Mouse (Mus musculus): ENCODE data around the gene Pik3ca. TPM values are rescaled to one million over a fixed set of nuclear protein-coding genes. Genes with fewer than 3 reads are reported as not detected.
A peak's percentile ranks its signal among the peaks of the same experiment; 100 is the strongest.

Pik3ca gene
- 14.5 and 16.2 TPM in 2 replicates for polyA plus RNA-seq (2014; fragmentation: Nextera tagmentation; extraction: Ambion mirVana)

DNA sequence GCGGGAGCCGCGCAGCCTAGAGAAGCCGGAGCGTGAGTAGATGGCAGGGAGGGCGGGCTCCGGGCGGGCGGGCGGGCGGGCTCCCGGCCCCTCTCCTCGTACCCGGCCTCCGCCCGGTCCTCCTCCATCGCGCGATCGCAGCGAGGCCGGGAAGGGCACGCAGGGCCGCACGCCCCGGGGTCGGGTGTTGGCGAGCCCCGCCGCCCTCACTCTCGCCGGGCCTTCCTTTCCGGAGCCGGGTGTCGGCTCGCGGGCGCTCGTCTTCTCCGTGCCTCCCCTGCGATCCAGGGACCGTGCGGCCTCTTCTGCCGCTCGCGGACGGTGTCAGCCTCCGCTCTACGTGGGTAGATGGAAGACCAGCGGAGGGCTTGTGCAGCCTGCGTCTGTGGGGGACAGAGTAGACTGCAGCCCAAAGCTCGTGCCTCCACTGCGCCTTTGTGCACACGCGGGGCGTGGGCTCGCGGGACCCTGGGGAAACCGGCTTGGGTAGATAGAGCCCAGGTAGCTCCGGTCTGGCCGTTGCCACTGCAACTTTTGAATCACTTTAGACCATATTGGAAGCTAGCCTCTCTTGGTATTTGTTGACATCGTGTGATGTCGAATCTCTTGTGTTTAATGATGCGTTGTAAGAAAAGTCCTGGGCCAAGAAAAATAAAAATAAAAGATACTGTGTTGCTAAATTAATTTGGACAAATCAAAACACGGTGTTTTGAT, at the start of gene Pik3ca:
TSS of gene Pik3ca (plus strand) at position 211 of the 714 bp plus-strand sequence.
- Histone ChIP-seq H3K4me2 (replicated peaks; ENCODE audit: low read depth, low read length) (peak within 1 kb of the TSS; percentile 46), H3K27me3 (ENCODE audit: control insufficient read depth, insufficient read depth, low read length) (no peaks in the 10 kb centered on the region), H3K9me3 (ENCODE audit: control insufficient read depth, low read length) (no peaks in the 10 kb centered on the region), H3K4me1 (ENCODE audit: control insufficient read depth, insufficient read depth, low read length) (peaks cover 21% of the 10 kb centered on the region), H3K36me3 (ENCODE audit: control insufficient read depth, insufficient read depth, low read length) (no peaks in the 10 kb centered on the region), H3K9ac (ENCODE audit: low read depth, low read length) (peak within 1 kb of the TSS; percentile 96), H3K27ac (ENCODE audit: low read depth, low read length) (peak within 1 kb of the TSS; percentile 96), H3K4me3 (ENCODE audit: low read length) (peak within 1 kb of the TSS; percentile 74)
- under 1% methylated on average over 54 of the region's 65 CpGs for WGBS
- ATAC-seq (ENCODE audit: low FRiP score, low TSS enrichment) = peak; percentile 58

DNA sequence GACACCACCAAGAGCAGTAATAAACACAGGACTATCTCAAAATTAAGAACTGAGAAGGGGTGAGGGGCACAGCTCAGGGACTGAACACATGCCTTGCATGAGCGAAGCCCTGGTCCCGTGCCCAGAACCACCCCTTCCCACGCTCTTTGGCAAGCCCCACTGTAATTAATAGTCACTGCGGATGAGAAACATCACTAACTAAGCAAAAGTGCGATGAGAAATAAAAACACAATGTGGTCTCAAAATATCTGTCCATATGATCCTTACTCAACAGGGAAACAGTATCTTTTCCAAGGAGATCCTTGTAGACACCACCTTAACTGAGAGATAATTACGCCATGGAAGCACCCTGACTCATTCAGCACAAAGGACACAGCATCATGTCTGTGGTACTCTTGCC, 49.6 kb upstream of the Pik3ca start:
- Histone ChIP-seq H3K9me3 (ENCODE audit: control insufficient read depth, low read length) (no peaks in the 10 kb centered on the region), H3K4me3 (ENCODE audit: low read length) (no peak overlapping the region), H3K4me2 (replicated peaks; ENCODE audit: low read depth, low read length) (no peak overlapping the region), H3K27me3 (ENCODE audit: control insufficient read depth, insufficient read depth, low read length) (no peaks in the 10 kb centered on the region), H3K36me3 (ENCODE audit: control insufficient read depth, insufficient read depth, low read length) (0 out of 2 replicates have a peak, but pooled peaks cover 4% of the 10 kb centered on the region), H3K4me1 (ENCODE audit: control insufficient read depth, insufficient read depth, low read length) (no peaks in the 10 kb centered on the region), H3K27ac (ENCODE audit: low read depth, low read length) (no peak overlapping the region), H3K9ac (ENCODE audit: low read depth, low read length) (no peak overlapping the region)
- 90% methylated on average over 6 of the region's 6 CpGs for WGBS
- ATAC-seq (ENCODE audit: low FRiP score, low TSS enrichment) = no peak

DNA sequence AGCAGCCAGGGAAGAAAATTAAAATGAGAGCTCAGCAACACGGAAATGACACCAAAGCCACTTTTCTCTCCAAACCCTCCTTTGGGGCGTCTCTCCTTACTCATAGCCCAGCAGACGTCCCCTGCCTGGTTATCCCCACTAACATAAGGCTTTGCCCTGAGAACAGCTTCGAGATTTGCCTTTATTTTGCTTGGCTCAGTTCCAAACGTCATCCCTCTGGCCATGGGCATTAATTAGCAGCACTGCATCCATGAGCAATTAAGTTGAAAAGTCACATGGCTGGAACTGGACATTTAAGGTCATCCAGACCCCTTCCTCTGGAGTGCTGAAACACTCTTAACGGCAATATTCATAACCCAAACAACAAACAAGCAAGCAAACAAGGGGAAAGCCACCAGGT, 36.2 kb upstream of the Pik3ca start:
- H3K9ac ChIP-seq (ENCODE audit: low read depth, low read length) = no peak overlapping the region
- no peaks in the 10 kb centered on the region; the same call in 1 of the 2 replicates for H3K27me3 ChIP-seq (ENCODE audit: control insufficient read depth, insufficient read depth, low read length)
- no peak overlapping the region for H3K27ac ChIP-seq (ENCODE audit: low read depth, low read length)
- H3K9me3 ChIP-seq (ENCODE audit: control insufficient read depth, low read length) = no peaks in the 10 kb centered on the region
- WGBS = 20% methylated on average over 6 of the region's 6 CpGs
- no peak overlapping the region for H3K4me2 ChIP-seq (replicated peaks; ENCODE audit: low read depth, low read length)
- H3K4me1 ChIP-seq (ENCODE audit: control insufficient read depth, insufficient read depth, low read length) = peaks cover 12% of the 10 kb centered on the region; the same call in 1 of the 2 replicates
- H3K36me3 ChIP-seq (ENCODE audit: control insufficient read depth, insufficient read depth, low read length) = no peaks in the 10 kb centered on the region
- ATAC-seq (ENCODE audit: low FRiP score, low TSS enrichment) = no peak
- no peak overlapping the region for H3K4me3 ChIP-seq (ENCODE audit: low read length)

DNA sequence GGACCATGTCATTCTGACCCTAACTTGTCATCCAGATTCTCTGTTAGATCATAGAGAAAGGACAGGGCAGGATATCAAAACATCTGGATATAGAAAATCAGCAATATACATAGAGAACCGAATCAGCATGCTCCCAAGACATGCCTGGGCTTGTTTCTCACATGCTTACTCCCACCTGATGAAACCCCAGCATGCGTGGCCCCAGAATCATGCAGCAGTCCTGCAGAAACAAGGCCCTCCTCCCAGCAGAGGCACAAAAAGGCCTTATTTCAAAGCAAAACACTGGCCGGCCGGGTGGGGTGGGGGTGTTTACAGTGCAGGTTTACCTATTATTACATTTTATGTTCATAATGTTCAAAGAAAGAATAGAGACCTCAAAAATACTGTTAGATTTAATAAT, 33.3 kb upstream of the Pik3ca start:
- Histone ChIP-seq H3K9ac (ENCODE audit: low read depth, low read length) (0 out of 2 replicates have a peak overlapping the region, but pooled peaks have one; percentile 23), H3K4me1 (ENCODE audit: control insufficient read depth, insufficient read depth, low read length) (peaks cover 12% of the 10 kb centered on the region; the same call in 1 of the 2 replicates), H3K27ac (ENCODE audit: low read depth, low read length) (no peak overlapping the region), H3K4me2 (replicated peaks; ENCODE audit: low read depth, low read length) (peak overlapping the region; percentile 84), H3K27me3 (ENCODE audit: control insufficient read depth, insufficient read depth, low read length) (no peaks in the 10 kb centered on the region; the same call in 1 of the 2 replicates), H3K4me3 (ENCODE audit: low read length) (no peak overlapping the region), H3K36me3 (ENCODE audit: control insufficient read depth, insufficient read depth, low read length) (no peaks in the 10 kb centered on the region), H3K9me3 (ENCODE audit: control insufficient read depth, low read length) (no peaks in the 10 kb centered on the region)
- WGBS = 55% methylated on average over 4 of the region's 4 CpGs
- ATAC-seq (ENCODE audit: low FRiP score, low TSS enrichment) = no peak

DNA sequence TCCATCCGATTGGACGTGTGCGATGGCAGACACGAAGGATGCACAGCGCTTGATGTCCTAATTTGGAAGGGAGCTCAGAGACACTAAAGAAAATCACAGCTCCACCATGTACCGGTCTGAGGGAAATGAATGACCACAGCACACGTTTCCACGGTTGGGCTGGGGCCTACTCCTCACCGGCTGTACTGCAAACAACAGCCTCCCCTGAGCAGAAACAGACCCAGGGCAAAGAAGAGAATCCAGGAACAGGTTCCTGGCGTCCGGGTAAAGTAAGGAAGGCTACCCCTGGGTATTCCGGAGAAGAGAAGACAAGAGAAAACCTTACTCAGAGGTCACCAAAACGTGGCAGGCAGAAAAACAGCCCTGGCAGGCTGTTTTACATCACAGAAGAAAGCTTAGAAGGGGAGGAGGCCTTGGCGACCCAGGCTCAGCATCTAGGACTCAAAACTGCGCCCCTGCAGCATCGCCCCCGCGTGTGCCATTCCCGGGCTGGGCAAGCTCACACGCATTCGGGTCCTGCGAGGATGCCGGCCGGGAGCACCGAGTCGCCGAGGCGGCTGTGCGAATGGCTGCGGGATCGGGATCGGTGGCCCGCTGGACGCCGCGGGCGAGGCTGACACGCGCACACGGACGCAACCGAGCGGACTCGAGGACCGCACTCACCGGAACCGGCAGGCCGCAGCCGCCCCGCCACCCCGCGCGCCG, 32.5 kb upstream of the Pik3ca start:
- H3K9ac ChIP-seq (ENCODE audit: low read depth, low read length) = peak overlapping the region; percentile 75
- H3K27ac ChIP-seq (ENCODE audit: low read depth, low read length) = peak overlapping the region; percentile 51; the same call in 1 of the 2 replicates
- H3K36me3 ChIP-seq (ENCODE audit: control insufficient read depth, insufficient read depth, low read length) = no peaks in the 10 kb centered on the region
- no peaks in the 10 kb centered on the region for H3K9me3 ChIP-seq (ENCODE audit: control insufficient read depth, low read length)
- peak overlapping the region; percentile 93 for H3K4me3 ChIP-seq (ENCODE audit: low read length)
- ATAC-seq (ENCODE audit: low FRiP score, low TSS enrichment) = peak; percentile 65
- peaks cover 12% of the 10 kb centered on the region; the same call in 1 of the 2 replicates for H3K4me1 ChIP-seq (ENCODE audit: control insufficient read depth, insufficient read depth, low read length)
- 2% methylated on average over 50 of the region's 54 CpGs for WGBS
- peak overlapping the region; percentile 84 for H3K4me2 ChIP-seq (replicated peaks; ENCODE audit: low read depth, low read length)
- no peaks in the 10 kb centered on the region; the same call in 1 of the 2 replicates for H3K27me3 ChIP-seq (ENCODE audit: control insufficient read depth, insufficient read depth, low read length)

DNA sequence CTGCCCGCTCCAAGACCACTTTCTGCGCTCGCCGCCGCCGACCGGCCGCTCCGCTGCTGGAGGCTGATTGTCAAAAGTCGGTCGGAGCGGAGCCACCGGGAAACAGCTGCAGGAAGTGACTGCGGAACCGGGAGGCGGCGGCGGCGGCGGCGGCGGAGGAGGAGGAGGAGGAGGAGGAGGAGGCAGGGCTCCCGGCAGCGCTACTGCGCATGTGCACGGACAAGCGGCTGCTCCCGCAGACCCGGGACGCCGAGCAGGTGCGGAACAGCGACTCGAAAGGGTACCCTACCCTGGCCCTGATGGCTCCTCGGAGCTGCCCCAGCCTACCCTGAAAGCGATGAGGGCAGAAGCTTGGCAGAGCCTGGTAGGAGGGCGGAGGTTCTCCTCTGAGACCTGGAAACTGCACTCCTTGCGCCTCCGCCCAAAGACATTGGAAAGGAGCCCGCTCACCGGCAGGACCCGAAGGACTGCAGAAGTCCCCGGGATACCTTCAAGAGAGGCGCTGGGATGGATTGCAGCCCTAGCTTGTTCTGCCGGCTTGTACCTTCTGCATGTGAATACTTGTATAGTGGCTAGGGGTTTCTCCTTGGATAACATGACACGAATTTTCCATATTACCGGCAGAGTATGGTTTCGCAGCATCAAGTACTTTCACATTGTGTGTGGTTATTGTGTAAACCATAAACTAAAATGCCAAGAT, 31.8 kb upstream of the Pik3ca start, which contains the start of gene Zmat3:
TSS of gene Zmat3 (minus strand) at position 469 of the 700 bp plus-strand sequence.
- H3K36me3 ChIP-seq (ENCODE audit: control insufficient read depth, insufficient read depth, low read length) = no peaks in the 10 kb centered on the region
- H3K4me2 ChIP-seq (replicated peaks; ENCODE audit: low read depth, low read length) = peak within 1 kb of the TSS; percentile 84
- H3K27ac ChIP-seq (ENCODE audit: low read depth, low read length) = peak within 1 kb of the TSS; percentile 51; the same call in 1 of the 2 replicates
- H3K9me3 ChIP-seq (ENCODE audit: control insufficient read depth, low read length) = no peaks in the 10 kb centered on the region
- peak within 1 kb of the TSS; percentile 75 for H3K9ac ChIP-seq (ENCODE audit: low read depth, low read length)
- H3K4me1 ChIP-seq (ENCODE audit: control insufficient read depth, insufficient read depth, low read length) = peaks cover 12% of the 10 kb centered on the region; the same call in 1 of the 2 replicates
- no peaks in the 10 kb centered on the region; the same call in 1 of the 2 replicates for H3K27me3 ChIP-seq (ENCODE audit: control insufficient read depth, insufficient read depth, low read length)
- peak within 1 kb of the TSS; percentile 93 for H3K4me3 ChIP-seq (ENCODE audit: low read length)
- ATAC-seq (ENCODE audit: low FRiP score, low TSS enrichment) = peak; percentile 68
- WGBS = 4% methylated on average over 38 of the region's 48 CpGs

DNA sequence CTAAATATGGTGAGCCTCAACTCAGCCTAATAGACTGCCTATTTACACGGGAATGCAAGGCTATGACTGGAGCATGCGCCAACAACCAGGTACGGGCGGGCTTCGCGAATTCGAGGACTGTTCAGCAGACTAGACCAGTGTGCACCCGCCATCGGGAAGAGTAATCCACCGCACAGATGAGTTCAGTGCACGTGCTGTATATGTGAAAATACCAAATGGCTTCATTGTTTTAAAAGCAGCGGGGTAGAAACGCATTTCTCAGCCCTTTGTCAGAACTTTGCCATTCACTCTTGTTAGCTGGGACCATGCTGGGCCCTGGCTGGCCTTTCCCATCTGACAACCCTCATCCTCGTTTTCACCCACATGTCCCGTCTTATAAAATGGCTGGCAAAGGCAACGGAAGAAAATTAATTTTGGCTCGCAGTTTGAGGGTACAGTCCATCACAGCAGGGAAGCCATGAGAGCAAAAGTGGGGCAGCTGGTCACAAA, 31.2 kb upstream of the Pik3ca start:
- Histone ChIP-seq H3K4me1 (ENCODE audit: control insufficient read depth, insufficient read depth, low read length) (peaks cover 10% of the 10 kb centered on the region; the same call in 1 of the 2 replicates), H3K4me3 (ENCODE audit: low read length) (peak overlapping the region; percentile 93), H3K4me2 (replicated peaks; ENCODE audit: low read depth, low read length) (peak overlapping the region; percentile 84), H3K9ac (ENCODE audit: low read depth, low read length) (no peak overlapping the region), H3K9me3 (ENCODE audit: control insufficient read depth, low read length) (no peaks in the 10 kb centered on the region), H3K27me3 (ENCODE audit: control insufficient read depth, insufficient read depth, low read length) (no peaks in the 10 kb centered on the region; the same call in 1 of the 2 replicates), H3K27ac (ENCODE audit: low read depth, low read length) (no peak overlapping the region), H3K36me3 (ENCODE audit: control insufficient read depth, insufficient read depth, low read length) (no peaks in the 10 kb centered on the region)
- 63% methylated on average over 17 of the region's 17 CpGs for WGBS
- ATAC-seq (ENCODE audit: low FRiP score, low TSS enrichment) = 0 out of 2 replicates have a peak, but pooled peaks have one; percentile 9

DNA sequence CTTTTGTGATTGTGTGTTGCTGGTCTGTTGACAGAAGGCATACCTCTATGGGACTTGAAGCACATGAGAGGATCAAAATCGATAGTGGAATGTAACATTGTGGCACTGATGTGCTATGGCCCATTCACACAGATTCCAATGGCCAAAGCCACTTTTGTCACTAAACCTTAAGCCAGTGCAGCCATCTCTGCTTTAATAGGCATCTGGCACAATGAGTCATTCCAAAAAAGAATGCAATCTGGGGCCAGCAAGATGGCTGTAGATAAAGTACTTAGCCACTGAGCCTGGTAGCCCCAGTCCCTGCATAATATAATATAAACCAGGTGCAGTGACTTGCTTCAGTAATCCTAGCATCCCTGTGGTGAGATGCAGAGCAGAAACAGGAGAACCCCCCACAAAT, 30.0 kb upstream of the Pik3ca start:
- Histone ChIP-seq H3K9ac (ENCODE audit: low read depth, low read length) (no peak overlapping the region), H3K4me1 (ENCODE audit: control insufficient read depth, insufficient read depth, low read length) (peaks cover 9% of the 10 kb centered on the region; the same call in 1 of the 2 replicates), H3K27ac (ENCODE audit: low read depth, low read length) (no peak overlapping the region), H3K36me3 (ENCODE audit: control insufficient read depth, insufficient read depth, low read length) (no peaks in the 10 kb centered on the region), H3K4me3 (ENCODE audit: low read length) (no peak overlapping the region), H3K9me3 (ENCODE audit: control insufficient read depth, low read length) (no peaks in the 10 kb centered on the region), H3K4me2 (replicated peaks; ENCODE audit: low read depth, low read length) (no peak overlapping the region), H3K27me3 (ENCODE audit: control insufficient read depth, insufficient read depth, low read length) (no peaks in the 10 kb centered on the region; the same call in 1 of the 2 replicates)
- no peak for ATAC-seq (ENCODE audit: low FRiP score, low TSS enrichment)
- 93% methylated on average over 1 of the region's 1 CpGs for WGBS
